Mouse (Mus musculus): ENCODE measurements around the gene Pnpla3.
A peak's percentile ranks its signal among the peaks of the same experiment; 100 is the strongest.

The Pnpla3 gene

GRCm38 (mm10) chr15:84169511-84169910, 1.9 kb downstream of the Pnpla3 start:
- no peak for ATAC-seq (ENCODE audit: insufficient number of reproducible peaks, low FRiP score, low TSS enrichment)

- ATAC-seq (ENCODE audit: insufficient number of reproducible peaks, low FRiP score, low TSS enrichment): no peak
These were observed 3.5 kb downstream of the Pnpla3 start for GRCm38 (mm10) chr15:84171166-84171565.

- no peak for ATAC-seq (ENCODE audit: insufficient number of reproducible peaks, low FRiP score, low TSS enrichment)
These were observed 11.1 kb downstream of the Pnpla3 start for GRCm38 (mm10) chr15:84178733-84179132.

GRCm38 (mm10) chr15:84182000-84182399, 14.4 kb downstream of the Pnpla3 start:
- no peak for ATAC-seq (ENCODE audit: insufficient number of reproducible peaks, low FRiP score, low TSS enrichment)

GRCm38 (mm10) chr15:84183967-84184366, 16.3 kb downstream of the Pnpla3 start:
- ATAC-seq (ENCODE audit: insufficient number of reproducible peaks, low FRiP score, low TSS enrichment): 0 out of 2 replicates have a peak, but pooled peaks have one; percentile 31

GRCm38 (mm10) chr15:84186196-84186595, 18.6 kb downstream of the Pnpla3 start:
- no peak for ATAC-seq (ENCODE audit: insufficient number of reproducible peaks, low FRiP score, low TSS enrichment)

- ATAC-seq (ENCODE audit: insufficient number of reproducible peaks, low FRiP score, low TSS enrichment): no peak
These were observed 21.4 kb downstream of the Pnpla3 start for GRCm38 (mm10) chr15:84188887-84189530.

GRCm38 (mm10) chr15:84189881-84190280, 22.2 kb downstream of the Pnpla3 start:
- no peak for ATAC-seq (ENCODE audit: insufficient number of reproducible peaks, low FRiP score, low TSS enrichment)

GRCm38 (mm10) chr15:84191724-84192057, 24.1 kb downstream of the Pnpla3 start:
- no peak for ATAC-seq (ENCODE audit: insufficient number of reproducible peaks, low FRiP score, low TSS enrichment)

GRCm38 (mm10) chr15:84192058-84192791, 24.6 kb downstream of the Pnpla3 start, which contains the start of gene Samm50:
Gene Samm50 (plus strand): TSS chr15:84192241.
- peak; percentile 97 for ATAC-seq (ENCODE audit: insufficient number of reproducible peaks, low FRiP score, low TSS enrichment)

GRCm38 (mm10) chr15:84196486-84197165, 29.0 kb downstream of the Pnpla3 start:
- ATAC-seq (ENCODE audit: insufficient number of reproducible peaks, low FRiP score, low TSS enrichment): no peak

- ATAC-seq (ENCODE audit: insufficient number of reproducible peaks, low FRiP score, low TSS enrichment): no peak
These were observed 39.7 kb downstream of the Pnpla3 start for GRCm38 (mm10) chr15:84207327-84207726.

- ATAC-seq (ENCODE audit: insufficient number of reproducible peaks, low FRiP score, low TSS enrichment): no peak
These were observed 42.1 kb downstream of the Pnpla3 start for GRCm38 (mm10) chr15:84209517-84210412.

GRCm38 (mm10) chr15:84210461-84210860, 42.8 kb downstream of the Pnpla3 start:
- ATAC-seq (ENCODE audit: insufficient number of reproducible peaks, low FRiP score, low TSS enrichment): no peak

- no peak for ATAC-seq (ENCODE audit: insufficient number of reproducible peaks, low FRiP score, low TSS enrichment)
These were observed 43.3 kb downstream of the Pnpla3 start for GRCm38 (mm10) chr15:84210941-84211340.

- ATAC-seq (ENCODE audit: insufficient number of reproducible peaks, low FRiP score, low TSS enrichment): no peak
These were observed 43.9 kb downstream of the Pnpla3 start for GRCm38 (mm10) chr15:84211564-84211963.

GRCm38 (mm10) chr15:84212031-84212755, 44.6 kb downstream of the Pnpla3 start:
- ATAC-seq (ENCODE audit: insufficient number of reproducible peaks, low FRiP score, low TSS enrichment): peak; percentile 43; the same call in 1 of the 2 replicates

- no peak for ATAC-seq (ENCODE audit: insufficient number of reproducible peaks, low FRiP score, low TSS enrichment)
These were observed 45.1 kb downstream of the Pnpla3 start for GRCm38 (mm10) chr15:84212756-84213105.

GRCm38 (mm10) chr15:84213162-84213739, 45.6 kb downstream of the Pnpla3 start:
- no peak for ATAC-seq (ENCODE audit: insufficient number of reproducible peaks, low FRiP score, low TSS enrichment)
